Mouse (Mus musculus) kidney, embryonic 15.5 days (tissue): ENCODE results near the gene Otud3. TPM values are rescaled to one million over a fixed set of nuclear protein-coding genes. Genes with fewer than 3 reads are reported as not detected.
"Not testable (repeated sequence)": the region's sequence is repeated elsewhere in the genome, so short reads cannot be mapped to it uniquely, and the experiment has no call there.

Experiments
- ATAC-seq: fragments of 200-750 bp; cut with Nextera tagmentation; replicated peaks from 2 replicates; pipeline ENCODE4 v1.8.0; 2017; ENCODE audit warnings: moderate TSS enrichment; ENCODE audit not compliant: low FRiP score
- H3K27ac ChIP-seq: fragments of 300-500 bp; sonication (generic); 2 replicates; pipeline ENCODE4 v1.5.1; 2015; ENCODE audit warnings: mild to moderate bottlenecking, inconsistent platforms
- H3K27me3 ChIP-seq: fragments of 300-500 bp; sonication (generic); 2 replicates; pipeline ENCODE4 v1.6.1; 2015; ENCODE audit warnings: inconsistent platforms
- H3K36me3 ChIP-seq: fragments of 300-500 bp; sonication (generic); 2 replicates; pipeline ENCODE4 v1.6.1; 2015; ENCODE audit warnings: inconsistent platforms
- H3K4me1 ChIP-seq: fragments of 300-500 bp; sonication (generic); 2 replicates; pipeline ENCODE4 v1.6.1; 2015; ENCODE audit warnings: inconsistent platforms
- H3K4me2 ChIP-seq: fragments of 300-500 bp; sonication (generic); 2 replicates; pipeline ENCODE4 v1.6.1; 2015; ENCODE audit warnings: moderate library complexity, mild to moderate bottlenecking, inconsistent platforms
- H3K4me3 ChIP-seq: fragments of 300-500 bp; sonication (generic); replicated peaks from 2 replicates; pipeline ENCODE4 v1.5.1; 2015; ENCODE audit warnings: mild to moderate bottlenecking, inconsistent platforms
- H3K9ac ChIP-seq: fragments of 300-500 bp; sonication (generic); 2 replicates; pipeline ENCODE4 v1.6.1; 2015; ENCODE audit warnings: mild to moderate bottlenecking, inconsistent platforms
- H3K9me3 ChIP-seq: fragments of 300-500 bp; sonication (generic); replicated peaks from 2 replicates; pipeline ENCODE4 v1.6.1; 2016; ENCODE audit warnings: inconsistent platforms
- WGBS: fragments of 180-500 bp; shearing (Covaris S2); methylation state at CpG from one replicate; pipeline ENCODE4 v1.1.7; 2015; ENCODE audit warnings: mixed read lengths; 5-methylcytosine and 5-hydroxymethylcytosine counted together
- polyA plus RNA-seq: library from polyadenylated mRNA; unstranded; fragments of >200 nt; fragmentation: Nextera tagmentation; extraction: Ambion mirVana; gene quantifications from 2 replicates; pipeline ENCODE4 v1.2.1, GENCODE M21; 2015

Otud3 gene
- polyA plus RNA-seq, 1 experiment from 2014 or later: 3.5 TPM

DNA sequence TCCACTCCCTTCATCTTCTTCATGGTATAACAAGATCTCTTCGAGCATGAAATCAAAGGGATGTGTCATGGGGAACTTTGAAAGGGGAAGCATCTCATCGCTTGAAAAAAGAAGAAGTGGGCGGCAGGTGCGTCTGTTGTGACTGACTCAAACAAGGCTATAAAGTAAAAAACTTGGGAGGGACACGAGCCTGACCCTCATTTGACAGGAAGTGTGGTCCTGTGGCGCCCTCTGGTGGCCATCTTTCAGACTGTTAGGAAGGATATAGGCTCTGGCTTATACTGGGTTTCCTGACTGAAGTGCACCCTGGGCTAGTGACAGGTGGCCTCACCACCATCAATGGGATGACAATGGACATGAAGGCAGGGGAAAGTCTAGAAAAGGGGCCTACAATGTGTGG is 29.5 kb downstream of the Otud3 start:
- Histone ChIP-seq H3K27ac (no peak overlapping the region), H3K9ac (no peak overlapping the region), H3K36me3 (no peaks in the 10 kb centered on the region), H3K4me3 (no peak overlapping the region), H3K4me2 (no peak overlapping the region), H3K4me1 (peaks cover 8% of the 10 kb centered on the region), H3K27me3 (peaks cover 18% of the 10 kb centered on the region), H3K9me3 (no peaks in the 10 kb centered on the region)
- ATAC-seq: no peak; the same call in 1 of the 2 replicates
- WGBS: 7% methylated on average over 6 of the region's 6 CpGs

DNA sequence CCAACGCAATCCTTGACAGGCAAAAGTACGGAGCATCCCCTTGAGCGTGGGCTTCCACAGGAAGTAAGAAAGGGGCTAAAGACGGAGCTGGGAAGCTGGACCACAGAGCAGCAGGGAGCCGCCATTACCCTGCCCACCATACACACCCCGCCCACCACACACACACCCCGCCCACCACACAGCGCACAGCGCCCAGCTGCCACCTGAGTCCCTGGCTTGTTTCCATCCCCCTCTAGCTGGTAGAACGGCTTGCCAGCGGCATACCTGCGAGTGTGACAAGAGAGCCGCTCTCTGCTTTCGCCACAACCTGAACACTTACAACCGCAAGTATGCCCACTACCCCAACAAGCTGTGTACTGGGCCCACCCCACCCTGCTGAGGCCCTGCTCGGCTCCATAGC is 31.6 kb downstream of the Otud3 start:
- Histone ChIP-seq H3K27me3 (peaks cover 18% of the 10 kb centered on the region), H3K4me3 (peak overlapping the region; percentile 9; the same call in 1 of the 2 replicates), H3K9me3 (no peaks in the 10 kb centered on the region), H3K4me1 (peaks cover 23% of the 10 kb centered on the region), H3K4me2 (peak overlapping the region; percentile 43), H3K27ac (no peak overlapping the region), H3K36me3 (no peaks in the 10 kb centered on the region), H3K9ac (no peak overlapping the region)
- no peak for ATAC-seq
- WGBS: 16% methylated on average over 16 of the region's 16 CpGs

GRCm38 (mm10) chr4:138880811-138881584 is 32.7 kb downstream of the Otud3 start:
- no peaks in the 10 kb centered on the region for H3K9me3 ChIP-seq
- no peak overlapping the region for H3K9ac ChIP-seq
- no peak for ATAC-seq
- no peak overlapping the region for H3K27ac ChIP-seq
- H3K27me3 ChIP-seq: peaks cover 18% of the 10 kb centered on the region
- H3K36me3 ChIP-seq: no peaks in the 10 kb centered on the region
- peaks cover 23% of the 10 kb centered on the region for H3K4me1 ChIP-seq
- no peak overlapping the region for H3K4me3 ChIP-seq
- WGBS: 79% methylated on average over 7 of the region's 7 CpGs
- no peak overlapping the region for H3K4me2 ChIP-seq

DNA sequence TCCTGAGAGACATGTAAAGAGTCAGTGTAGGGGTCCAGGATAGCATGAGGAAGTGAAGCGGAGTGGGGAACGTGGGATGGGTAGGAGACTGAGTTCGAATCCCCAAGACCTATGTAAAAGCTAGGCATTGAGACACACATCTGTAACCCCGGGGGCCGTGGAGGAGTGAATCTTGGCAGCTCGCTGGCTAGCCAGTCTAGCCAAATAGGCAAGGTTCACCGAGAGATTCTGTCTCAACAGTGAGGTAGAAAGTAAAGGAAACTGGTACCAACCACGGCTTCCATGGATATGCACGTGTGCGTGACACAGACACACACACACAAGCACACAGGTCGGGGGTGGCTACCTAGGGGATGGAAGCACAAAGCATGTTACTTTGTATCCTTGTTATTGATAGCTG is 33.9 kb downstream of the Otud3 start:
- H3K9me3 ChIP-seq: no peaks in the 10 kb centered on the region
- H3K27ac ChIP-seq: no peak overlapping the region
- WGBS: 80% methylated on average over 11 of the region's 11 CpGs
- H3K4me3 ChIP-seq: no peak overlapping the region
- H3K36me3 ChIP-seq: no peaks in the 10 kb centered on the region
- ATAC-seq: no peak
- peaks cover 23% of the 10 kb centered on the region for H3K4me1 ChIP-seq
- H3K27me3 ChIP-seq: peaks cover 18% of the 10 kb centered on the region
- H3K9ac ChIP-seq: no peak overlapping the region
- no peak overlapping the region for H3K4me2 ChIP-seq

DNA sequence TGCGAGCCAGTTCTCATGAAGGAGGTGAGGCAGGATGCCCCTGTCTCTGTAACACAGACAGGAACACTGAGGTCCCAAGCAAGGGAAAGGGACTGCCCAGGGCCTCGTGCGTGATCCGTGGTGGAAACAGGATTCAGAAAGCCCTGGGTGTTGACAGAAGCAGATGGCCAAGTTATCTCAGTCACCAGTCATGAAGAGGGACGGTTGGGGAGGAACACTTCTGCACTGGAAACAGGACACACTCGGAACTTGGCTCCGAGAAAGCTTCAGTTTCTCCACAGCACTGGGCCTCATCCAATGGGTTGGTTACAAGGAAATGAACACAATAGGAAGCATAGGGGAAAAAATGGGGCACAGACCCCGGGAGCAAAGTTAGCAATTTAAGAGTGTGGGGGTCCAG is 35.0 kb downstream of the Otud3 start:
- no peak overlapping the region for H3K4me3 ChIP-seq
- H3K27me3 ChIP-seq: peaks cover 18% of the 10 kb centered on the region
- no peaks in the 10 kb centered on the region for H3K36me3 ChIP-seq
- no peak overlapping the region for H3K9ac ChIP-seq
- H3K27ac ChIP-seq: no peak overlapping the region
- WGBS: 39% methylated on average over 8 of the region's 8 CpGs
- ATAC-seq: no peak
- peaks cover 23% of the 10 kb centered on the region for H3K4me1 ChIP-seq
- no peak overlapping the region for H3K4me2 ChIP-seq
- H3K9me3 ChIP-seq: no peaks in the 10 kb centered on the region

DNA sequence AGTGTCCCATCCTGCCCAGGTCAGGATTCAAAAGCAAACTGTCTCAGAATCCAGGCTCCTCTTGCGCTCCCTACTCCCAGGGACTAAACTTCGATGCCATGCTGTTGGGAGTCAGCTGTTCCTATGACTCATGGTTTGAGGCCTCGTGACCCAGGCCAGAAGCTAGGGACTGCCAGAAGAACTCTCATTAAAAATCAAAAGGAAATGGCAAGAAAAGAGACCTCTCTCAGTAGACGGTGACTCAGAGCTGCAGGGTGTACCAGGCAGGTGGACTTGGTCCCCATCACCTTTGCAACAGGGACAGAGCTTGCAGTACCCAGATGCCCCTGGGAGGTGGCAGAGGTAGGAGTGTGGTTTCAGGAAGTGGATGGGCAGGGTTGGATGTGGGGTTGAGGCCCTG is 36.0 kb downstream of the Otud3 start, which contains the start of gene Pla2g2e:
Gene Pla2g2e, plus strand, starts transcription at position 212 of the 400 bp plus-strand sequence.
- no peaks in the 10 kb centered on the region for H3K36me3 ChIP-seq
- WGBS: 64% methylated on average over 4 of the region's 4 CpGs
- no peak within 1 kb of the TSS for H3K4me3 ChIP-seq
- peaks cover 18% of the 10 kb centered on the region for H3K27me3 ChIP-seq
- no peak for ATAC-seq
- peaks cover 23% of the 10 kb centered on the region for H3K4me1 ChIP-seq
- no peak within 1 kb of the TSS for H3K4me2 ChIP-seq
- H3K27ac ChIP-seq: no peak within 1 kb of the TSS
- H3K9me3 ChIP-seq: no peaks in the 10 kb centered on the region
- H3K9ac ChIP-seq: no peak within 1 kb of the TSS

DNA sequence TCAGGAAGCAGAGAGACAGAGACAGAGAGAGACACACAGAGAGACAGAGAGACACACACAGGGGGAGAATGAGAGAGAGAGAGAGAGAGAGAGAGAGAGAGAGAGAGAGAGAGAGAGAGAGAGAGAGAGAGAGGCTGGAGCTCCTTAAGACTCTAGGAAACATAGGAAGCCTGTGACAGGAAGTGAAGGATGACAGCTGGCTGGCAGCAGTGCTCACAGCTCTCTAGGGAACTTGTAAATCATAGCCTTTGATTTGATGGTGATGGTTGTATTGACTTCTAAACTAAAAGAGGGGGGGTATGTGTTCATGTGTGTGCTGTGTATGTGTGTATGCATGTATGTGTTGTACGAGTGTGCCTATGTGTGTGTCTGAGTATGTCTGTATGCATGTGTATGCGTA is 37.8 kb downstream of the Otud3 start:
- H3K9me3 ChIP-seq: no peaks in the 10 kb centered on the region
- no peak for ATAC-seq
- no peak overlapping the region for H3K4me2 ChIP-seq
- H3K9ac ChIP-seq: no peak overlapping the region
- H3K27ac ChIP-seq: no peak overlapping the region
- H3K4me3 ChIP-seq: no peak overlapping the region
- no peaks in the 10 kb centered on the region for H3K36me3 ChIP-seq
- peaks cover 8% of the 10 kb centered on the region; the same call in 1 of the 2 replicates for H3K27me3 ChIP-seq
- 95% methylated on average over 2 of the region's 2 CpGs for WGBS
- peaks cover 17% of the 10 kb centered on the region for H3K4me1 ChIP-seq

DNA sequence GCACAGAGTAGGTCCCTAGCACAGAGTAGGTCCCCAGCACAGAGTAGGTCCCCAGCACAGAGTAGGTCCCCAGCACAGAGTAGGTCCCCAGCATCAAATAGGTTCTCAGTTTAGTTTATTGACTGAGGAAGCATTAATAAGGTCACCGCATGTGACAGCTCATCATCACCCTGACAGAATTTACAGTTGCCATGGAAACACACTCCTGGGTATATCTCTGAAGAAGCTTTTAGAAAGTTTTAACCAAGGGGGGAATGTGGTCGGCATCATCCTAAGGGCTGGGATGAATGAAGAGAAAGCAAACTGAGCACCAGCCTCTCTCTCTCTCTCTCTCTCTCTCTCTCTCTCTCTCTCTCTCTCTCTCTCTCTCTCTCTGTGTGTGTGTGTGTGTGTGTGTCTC is 38.5 kb downstream of the Otud3 start:
- H3K9ac ChIP-seq, H3K36me3 ChIP-seq, H3K4me2 ChIP-seq, H3K4me3 ChIP-seq, H3K27ac ChIP-seq, H3K27me3 ChIP-seq, ATAC-seq, H3K9me3 ChIP-seq: not testable (repeated sequence)
- peaks cover 17% of the 10 kb centered on the region for H3K4me1 ChIP-seq
- 92% methylated on average over 2 of the region's 2 CpGs for WGBS

GRCm38 (mm10) chr4:138873864-138874263 is 39.9 kb downstream of the Otud3 start, which contains the start of gene Gm13030:
TSS of gene Gm13030 (minus strand) at chr4:138873964.
- Histone ChIP-seq H3K9ac (no peak within 1 kb of the TSS), H3K27ac (no peak within 1 kb of the TSS), H3K4me1 (peaks cover 11% of the 10 kb centered on the region), H3K4me3 (no peak within 1 kb of the TSS), H3K4me2 (no peak within 1 kb of the TSS), H3K36me3 (no peaks in the 10 kb centered on the region), H3K27me3 (no peaks in the 10 kb centered on the region), H3K9me3 (no peaks in the 10 kb centered on the region)
- WGBS: 80% methylated on average over 6 of the region's 6 CpGs
- no peak for ATAC-seq

DNA sequence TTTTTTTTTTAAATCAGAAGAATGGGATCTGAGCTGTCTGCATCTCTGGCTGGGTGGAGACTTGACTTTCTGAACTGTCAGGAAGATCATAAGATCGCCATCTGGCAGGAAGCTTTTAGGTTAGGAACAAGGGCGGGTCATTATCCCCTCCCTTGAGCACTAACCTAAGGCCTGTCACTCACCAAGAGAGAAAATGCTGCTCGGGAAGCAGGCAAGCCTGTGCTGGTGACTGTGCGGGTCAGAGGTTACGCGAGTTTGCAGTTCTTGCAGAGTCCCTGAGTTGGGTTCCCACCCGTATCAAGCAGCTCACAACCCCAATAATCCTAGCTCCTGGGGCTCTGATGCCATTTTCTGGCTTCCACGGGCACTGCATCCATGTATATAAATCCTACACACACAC is 45.1 kb downstream of the Otud3 start:
- no peak for ATAC-seq
- Histone ChIP-seq H3K4me3 (no peak overlapping the region), H3K36me3 (no peaks in the 10 kb centered on the region), H3K9ac (no peak overlapping the region), H3K4me2 (no peak overlapping the region), H3K27ac (no peak overlapping the region), H3K27me3 (0 out of 2 replicates have a peak, but pooled peaks cover 6% of the 10 kb centered on the region), H3K4me1 (0 out of 2 replicates have a peak, but pooled peaks cover 3% of the 10 kb centered on the region), H3K9me3 (no peaks in the 10 kb centered on the region)
- 46% methylated on average over 8 of the region's 8 CpGs for WGBS

GRCm38 (mm10) chr4:138866413-138866812 is 47.3 kb downstream of the Otud3 start:
- Histone ChIP-seq H3K9me3 (no peaks in the 10 kb centered on the region), H3K27ac (no peak overlapping the region), H3K4me3 (no peak overlapping the region), H3K36me3 (no peaks in the 10 kb centered on the region), H3K4me2 (no peak overlapping the region), H3K9ac (no peak overlapping the region), H3K4me1 (0 out of 2 replicates have a peak, but pooled peaks cover 3% of the 10 kb centered on the region), H3K27me3 (0 out of 2 replicates have a peak, but pooled peaks cover 6% of the 10 kb centered on the region)
- ATAC-seq: no peak
- WGBS: 11% methylated on average over 7 of the region's 7 CpGs

- no peak overlapping the region for H3K4me3 ChIP-seq
- H3K27ac ChIP-seq: no peak overlapping the region
- H3K9ac ChIP-seq: no peak overlapping the region
- ATAC-seq: no peak
- no peaks in the 10 kb centered on the region for H3K36me3 ChIP-seq
- WGBS: 68% methylated on average over 6 of the region's 6 CpGs
- H3K4me1 ChIP-seq: 0 out of 2 replicates have a peak, but pooled peaks cover 3% of the 10 kb centered on the region
- 0 out of 2 replicates have a peak, but pooled peaks cover 6% of the 10 kb centered on the region for H3K27me3 ChIP-seq
- no peaks in the 10 kb centered on the region for H3K9me3 ChIP-seq
- H3K4me2 ChIP-seq: no peak overlapping the region
Measured at GRCm38 (mm10) chr4:138865991-138866390, 47.8 kb downstream of the Otud3 start.
